In genomic region chr2:125650038-125650437, GRCm38 (mm10) we compare ENCODE assay signal across 15 mouse cellular contexts.
"Had no signal": no experiment of that assay in that cellular context is flagged by ENCODE, and none has a peak within 500 bp of the region (broad histone marks: within the 10 kb centered on the region; RNA-seq: fewer than 3 reads in every experiment).

No protein-coding gene starts in this region.

- H3K9me3 ChIP-seq: lung, embryonic 15.5 days; megakaryocyte, embryonic 14.5 days; midbrain, embryonic 12.5 days; midbrain, embryonic 15.5 days; neural tube, embryonic 12.5 days; stomach, embryonic 15.5 days had no signal

- H3K27me3 ChIP-seq: lung, embryonic 15.5 days; midbrain, embryonic 12.5 days; midbrain, embryonic 15.5 days; neural tube, embryonic 12.5 days; stomach, embryonic 15.5 days had no signal

- H3K9ac ChIP-seq: liver, postnatal 0 days; lung, embryonic 15.5 days; midbrain, embryonic 12.5 days; midbrain, embryonic 15.5 days; neural tube, embryonic 12.5 days; stomach, embryonic 15.5 days had no signal

- H3K36me3 ChIP-seq: lung, embryonic 15.5 days; midbrain, embryonic 12.5 days; midbrain, embryonic 15.5 days; neural tube, embryonic 12.5 days; stomach, embryonic 15.5 days had no signal

- H3K27ac ChIP-seq: lung, embryonic 15.5 days; macrophage; midbrain, embryonic 12.5 days; midbrain, embryonic 15.5 days; neural tube, embryonic 12.5 days; stomach, embryonic 15.5 days; stomach, postnatal 0 days had no signal

- DNase-seq: liver, postnatal 0 days; lung, adult 2 months; lung, postnatal 14 days; right cerebral cortex, postnatal 14 days; thymus, adult 2 months; thymus, postnatal 25 days; thymus, postnatal 4 days had no signal

- H3K4me2 ChIP-seq: lung, embryonic 15.5 days; midbrain, embryonic 12.5 days; midbrain, embryonic 15.5 days; neural tube, embryonic 12.5 days; stomach, embryonic 15.5 days had no signal

- ATAC-seq: liver, postnatal 0 days; midbrain, embryonic 15.5 days had no signal

- H3K4me1 ChIP-seq: lung, embryonic 15.5 days; midbrain, embryonic 12.5 days; midbrain, embryonic 15.5 days; stomach, embryonic 15.5 days had no signal

- H3K4me3 ChIP-seq: lung, embryonic 15.5 days; megakaryocyte, embryonic 14.5 days; midbrain, embryonic 12.5 days; midbrain, embryonic 15.5 days; neural tube, embryonic 12.5 days; stomach, embryonic 15.5 days had no signal
